Mouse (Mus musculus) spleen, postnatal 36 days (tissue): ENCODE measurements around the gene Pifo.

Experiments
- DNase-seq, 2 experiments: peaks; one replicate each; pipeline ENCODE4 v3.0.0; 2022; ENCODE audit warnings: low spot score in 2 of 2, mixed read lengths in 1 of 2

The Pifo gene

GRCm38 (mm10) chr3:105957235-105957634 lies 57.2 kb downstream of the Pifo start:
- DNase-seq = no peak

GRCm38 (mm10) chr3:105951348-105951747 lies 63.1 kb downstream of the Pifo start:
- DNase-seq = no peak
